Mouse (Mus musculus) gastrocnemius, postnatal 10 days (tissue): ENCODE measurements around the gene Wdr54. TPM values are rescaled to one million over a fixed set of nuclear protein-coding genes. Genes with fewer than 3 reads are reported as not detected.

Experiments used
- DNase-seq: peaks from one replicate; pipeline ENCODE4 v3.0.0; 2021; ENCODE audit warnings: mixed read lengths
- total RNA-seq, 2 experiments: library from RNA; stranded (reverse); gene quantifications; 2 replicates each; pipeline ENCODE4 v1.2.3; 2021

Gene Wdr54
- total RNA-seq, 2 experiments from 2014 or later: 0.43 to 1.4 TPM

GRCm38 (mm10) chr6:83125331-83125730, 30.9 kb downstream of the Wdr54 start, which contains the start of gene Ino80b:
Gene Ino80b (minus strand): TSS chr6:83125431.
- DNase-seq: no peak

GRCm38 (mm10) chr6:83124851-83125312, 31.3 kb downstream of the Wdr54 start:
- DNase-seq: peak; percentile 86

- no peak for DNase-seq
Measured at GRCm38 (mm10) chr6:83122961-83123360, 33.2 kb downstream of the Wdr54 start.

GRCm38 (mm10) chr6:83121863-83122710, 34.1 kb downstream of the Wdr54 start:
- peak; percentile 64 for DNase-seq

- peak; percentile 77 for DNase-seq
Measured at GRCm38 (mm10) chr6:83120930-83121862, 35.0 kb downstream of the Wdr54 start, which contains the start of gene Wbp1. Gene Wbp1 (minus strand): TSS chr6:83121559.

GRCm38 (mm10) chr6:83119734-83120051, 36.5 kb downstream of the Wdr54 start:
- DNase-seq: no peak

- DNase-seq: no peak
Measured at GRCm38 (mm10) chr6:83118825-83119733, 37.1 kb downstream of the Wdr54 start.

GRCm38 (mm10) chr6:83118369-83118768, 37.8 kb downstream of the Wdr54 start:
- no peak for DNase-seq

GRCm38 (mm10) chr6:83117616-83118015, 38.6 kb downstream of the Wdr54 start:
- no peak for DNase-seq

- DNase-seq: no peak
Measured at GRCm38 (mm10) chr6:83117165-83117438, 39.1 kb downstream of the Wdr54 start.

- no peak for DNase-seq
Measured at GRCm38 (mm10) chr6:83116373-83117164, 39.6 kb downstream of the Wdr54 start.

GRCm38 (mm10) chr6:83115682-83116372, 40.4 kb downstream of the Wdr54 start:
- no peak for DNase-seq

GRCm38 (mm10) chr6:83115011-83115671, 41.1 kb downstream of the Wdr54 start, which contains the start of gene Mogs:
Gene Mogs (plus strand): TSS chr6:83115496.
- peak; percentile 94 for DNase-seq

- no peak for DNase-seq
Measured at GRCm38 (mm10) chr6:83111510-83112136, 44.6 kb downstream of the Wdr54 start.

GRCm38 (mm10) chr6:83108762-83109668, 47.2 kb downstream of the Wdr54 start, which contains the start of gene Mrpl53:
Gene Mrpl53 (plus strand): TSS chr6:83109040.
- peak; percentile 84 for DNase-seq

GRCm38 (mm10) chr6:83107566-83108400, 48.4 kb downstream of the Wdr54 start:
- DNase-seq: peak; percentile 88

- no peak for DNase-seq
Measured at GRCm38 (mm10) chr6:83104158-83104557, 52.0 kb downstream of the Wdr54 start.
